Mouse (Mus musculus) neural tube, embryonic 15.5 days (tissue): ENCODE results near the gene Rab35. TPM values are rescaled to one million over a fixed set of nuclear protein-coding genes. Genes with fewer than 3 reads are reported as not detected.

ENCODE experiments used
- ATAC-seq: fragments of 200-750 bp; cut with Nextera tagmentation; 2 replicates; pipeline ENCODE4 v1.8.0; 2017; ENCODE audit warnings: mild to moderate bottlenecking, moderate TSS enrichment, moderate library complexity; ENCODE audit not compliant: low FRiP score
- H3K27ac ChIP-seq: fragments of 300-500 bp; sonication (generic); replicated peaks from 2 replicates; pipeline ENCODE4 v1.5.1; 2015; ENCODE audit warnings: mild to moderate bottlenecking, inconsistent platforms
- H3K27me3 ChIP-seq: fragments of 300-500 bp; sonication (generic); replicated peaks from 2 replicates; pipeline ENCODE4 v1.6.1; 2015; ENCODE audit warnings: inconsistent platforms
- H3K36me3 ChIP-seq: fragments of 300-500 bp; sonication (generic); 2 replicates; pipeline ENCODE4 v1.6.1; 2015; ENCODE audit warnings: inconsistent platforms
- H3K4me1 ChIP-seq: fragments of 300-500 bp; sonication (generic); 2 replicates; pipeline ENCODE4 v1.6.1; 2015; ENCODE audit warnings: inconsistent platforms
- H3K4me2 ChIP-seq: fragments of 300-500 bp; sonication (generic); 2 replicates; pipeline ENCODE4 v1.6.1; 2015; ENCODE audit warnings: inconsistent platforms, mild to moderate bottlenecking, moderate library complexity
- H3K4me3 ChIP-seq: fragments of 300-500 bp; sonication (generic); replicated peaks from 2 replicates; pipeline ENCODE4 v1.5.1; 2015; ENCODE audit warnings: mild to moderate bottlenecking, inconsistent platforms
- H3K9ac ChIP-seq: fragments of 300-500 bp; sonication (generic); replicated peaks from 2 replicates; pipeline ENCODE4 v1.6.1; 2015; ENCODE audit warnings: mild to moderate bottlenecking, inconsistent platforms
- H3K9me3 ChIP-seq: fragments of 300-500 bp; sonication (generic); replicated peaks from 2 replicates; pipeline ENCODE4 v1.6.1; 2016; ENCODE audit warnings: inconsistent platforms
- WGBS: fragments of 180-500 bp; shearing (Covaris S2); methylation state at CpG from one replicate; pipeline ENCODE4 v1.1.7; 2015; ENCODE audit warnings: mixed read lengths; 5-methylcytosine and 5-hydroxymethylcytosine counted together
- polyA plus RNA-seq: library from polyadenylated mRNA; unstranded; fragments of >200 nt; fragmentation: Nextera tagmentation; extraction: Ambion mirVana; gene quantifications from 2 replicates; pipeline ENCODE4 v1.2.1, GENCODE M21; 2015

Rab35 gene
- polyA plus RNA-seq, result 20.8 and 21.1 TPM in 2 replicates

DNA sequence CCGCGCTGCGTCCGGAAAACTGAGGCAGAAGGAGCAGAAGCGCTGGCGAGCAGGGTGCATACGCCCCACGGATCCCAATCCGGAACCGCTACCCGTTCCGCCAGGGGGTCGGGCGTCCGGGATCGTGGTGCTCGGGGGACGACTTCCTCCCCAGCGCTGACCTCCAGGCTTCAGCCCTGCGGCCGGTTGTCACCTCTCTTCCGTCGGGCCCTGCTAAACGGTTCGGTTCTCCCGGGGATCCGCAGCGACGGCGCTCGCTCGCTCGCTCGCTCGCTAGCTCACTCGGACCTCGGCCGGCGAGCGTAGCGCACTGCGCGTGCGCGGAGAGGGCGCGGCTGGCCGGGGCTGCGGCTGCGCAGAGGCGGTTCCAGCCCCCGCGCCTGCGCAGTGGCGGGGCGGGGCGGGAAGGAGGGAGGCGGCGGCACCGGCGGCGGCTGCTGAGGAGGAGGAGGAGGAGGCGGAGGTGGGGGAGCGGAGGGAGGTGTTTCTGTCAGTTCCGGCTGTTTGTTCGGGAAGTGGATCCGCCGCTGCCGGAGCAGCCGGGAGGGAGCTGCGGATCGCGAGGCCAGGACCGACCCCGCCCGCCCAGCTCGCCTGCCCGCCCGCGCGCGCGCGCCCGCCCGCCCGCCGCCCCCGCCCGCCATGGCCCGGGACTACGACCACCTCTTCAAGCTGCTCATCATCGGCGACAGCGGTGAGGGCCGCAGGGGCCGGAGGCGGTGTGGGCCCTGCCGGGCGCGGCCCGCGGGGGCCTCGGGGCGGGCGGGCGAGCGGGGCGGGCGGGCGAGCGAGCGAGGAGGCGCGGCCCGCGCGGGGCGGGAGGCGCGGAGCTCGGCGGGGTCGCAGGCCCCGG is at the start of gene Rab35:
Gene Rab35 (plus strand): TSS at position 404 of the 853 bp plus-strand sequence.
- H3K9me3 ChIP-seq, result no peaks in the 10 kb centered on the region
- peak within 1 kb of the TSS; percentile 66 for H3K9ac ChIP-seq
- under 1% methylated on average over 73 of the region's 125 CpGs for WGBS
- no peaks in the 10 kb centered on the region for H3K27me3 ChIP-seq
- H3K4me2 ChIP-seq, result peak within 1 kb of the TSS; percentile 83
- peak within 1 kb of the TSS; percentile 92 for H3K27ac ChIP-seq
- peak within 1 kb of the TSS; percentile 61 for H3K4me3 ChIP-seq
- ATAC-seq, result peak; percentile 90
- no peaks in the 10 kb centered on the region for H3K36me3 ChIP-seq
- H3K4me1 ChIP-seq, result peaks cover 48% of the 10 kb centered on the region

GRCm38 (mm10) chr5:115585616-115586015 is 46.1 kb upstream of the Rab35 start:
- Histone ChIP-seq H3K4me2 (no peak overlapping the region), H3K9me3 (peaks cover 3% of the 10 kb centered on the region; the same call in 1 of the 2 replicates), H3K36me3 (peaks cover 95% of the 10 kb centered on the region), H3K4me3 (no peak overlapping the region), H3K9ac (no peak overlapping the region), H3K4me1 (no peaks in the 10 kb centered on the region), H3K27ac (no peak overlapping the region), H3K27me3 (no peaks in the 10 kb centered on the region)
- ATAC-seq, result no peak
- WGBS, result 93% methylated on average over 12 of the region's 12 CpGs

GRCm38 (mm10) chr5:115586166-115586565 is 45.5 kb upstream of the Rab35 start:
- H3K4me1 ChIP-seq, result no peaks in the 10 kb centered on the region
- no peak overlapping the region for H3K4me3 ChIP-seq
- no peak overlapping the region for H3K27ac ChIP-seq
- H3K9ac ChIP-seq, result no peak overlapping the region
- no peaks in the 10 kb centered on the region for H3K27me3 ChIP-seq
- ATAC-seq, result no peak
- H3K4me2 ChIP-seq, result no peak overlapping the region
- peaks cover 95% of the 10 kb centered on the region for H3K36me3 ChIP-seq
- WGBS, result 68% methylated on average over 15 of the region's 15 CpGs
- H3K9me3 ChIP-seq, result peaks cover 3% of the 10 kb centered on the region; the same call in 1 of the 2 replicates

GRCm38 (mm10) chr5:115586780-115587179 is 44.9 kb upstream of the Rab35 start:
- 94% methylated on average over 2 of the region's 2 CpGs for WGBS

DNA sequence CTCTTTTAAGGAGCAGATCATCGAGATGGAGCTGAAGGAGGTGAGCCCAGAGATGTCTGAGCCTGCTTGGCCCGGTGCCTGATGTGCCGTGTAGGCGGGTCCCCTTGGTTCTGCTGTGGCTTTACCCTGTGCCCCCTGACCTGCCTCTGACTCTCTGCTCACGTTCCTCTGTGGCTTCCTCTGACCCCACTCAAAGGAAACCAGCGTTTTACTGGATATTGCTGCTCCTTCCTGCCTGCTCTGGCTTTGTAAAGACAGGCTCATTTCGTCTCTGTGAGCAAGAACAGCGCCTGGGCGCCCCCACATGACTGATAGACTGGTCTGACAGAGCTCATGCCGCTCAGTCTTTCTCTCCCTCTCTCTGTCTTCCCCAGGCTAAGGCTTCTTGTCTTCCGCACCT is 40.7 kb upstream of the Rab35 start:
- no peak overlapping the region for H3K9ac ChIP-seq
- 84% methylated on average over 11 of the region's 11 CpGs for whole genome bisulfite sequencing
- no peak for ATAC-seq
- H3K27me3 ChIP-seq, result no peaks in the 10 kb centered on the region
- no peak overlapping the region for H3K4me3 ChIP-seq
- no peaks in the 10 kb centered on the region for H3K9me3 ChIP-seq
- H3K4me2 ChIP-seq, result no peak overlapping the region
- H3K4me1 ChIP-seq, result no peaks in the 10 kb centered on the region
- peaks cover 95% of the 10 kb centered on the region for H3K36me3 ChIP-seq
- H3K27ac ChIP-seq, result no peak overlapping the region

More at GRCm38 (mm10) chr5:115586780-115587179, 44.9 kb upstream of the Rab35 start:
- Histone ChIP-seq H3K27me3 (no peaks in the 10 kb centered on the region), H3K9ac (no peak overlapping the region), H3K4me2 (no peak overlapping the region), H3K4me1 (no peaks in the 10 kb centered on the region), H3K9me3 (peaks cover 3% of the 10 kb centered on the region; the same call in 1 of the 2 replicates), H3K4me3 (no peak overlapping the region), H3K36me3 (peaks cover 95% of the 10 kb centered on the region), H3K27ac (no peak overlapping the region)
- no peak for ATAC-seq

DNA sequence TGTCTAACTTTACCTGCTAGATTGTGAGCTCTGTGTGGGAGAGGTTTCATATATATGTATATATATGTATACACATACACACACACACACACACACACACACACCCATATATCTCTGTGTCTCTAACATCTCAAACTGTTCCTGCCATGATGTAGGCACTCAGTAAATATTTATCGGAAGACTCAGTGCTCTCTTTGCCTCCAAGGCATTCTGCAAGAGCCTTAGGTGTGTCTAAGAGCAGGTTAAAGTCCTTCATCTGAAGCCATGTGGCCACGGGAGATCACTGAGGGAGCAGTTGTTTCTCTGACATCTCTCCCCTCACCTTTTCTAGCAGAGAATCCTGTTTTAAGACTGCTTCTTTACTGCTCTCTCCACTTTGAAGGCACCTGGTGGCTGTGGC is 40.2 kb upstream of the Rab35 start:
- H3K4me1 ChIP-seq, result no peaks in the 10 kb centered on the region
- no peak for ATAC-seq
- no peaks in the 10 kb centered on the region for H3K27me3 ChIP-seq
- H3K27ac ChIP-seq, result no peak overlapping the region
- peaks cover 95% of the 10 kb centered on the region for H3K36me3 ChIP-seq
- H3K4me3 ChIP-seq, result no peak overlapping the region
- H3K9me3 ChIP-seq, result no peaks in the 10 kb centered on the region
- H3K4me2 ChIP-seq, result no peak overlapping the region
- WGBS, result 91% methylated on average over 2 of the region's 2 CpGs
- H3K9ac ChIP-seq, result no peak overlapping the region

GRCm38 (mm10) chr5:115603561-115603960 is 28.1 kb upstream of the Rab35 start:
- Histone ChIP-seq H3K4me1 (no peaks in the 10 kb centered on the region), H3K4me2 (no peak overlapping the region), H3K4me3 (no peak overlapping the region), H3K27ac (no peak overlapping the region), H3K9ac (no peak overlapping the region), H3K9me3 (no peaks in the 10 kb centered on the region), H3K27me3 (no peaks in the 10 kb centered on the region), H3K36me3 (peaks cover 88% of the 10 kb centered on the region)
- 97% methylated on average over 6 of the region's 6 CpGs for WGBS
- no peak for ATAC-seq

DNA sequence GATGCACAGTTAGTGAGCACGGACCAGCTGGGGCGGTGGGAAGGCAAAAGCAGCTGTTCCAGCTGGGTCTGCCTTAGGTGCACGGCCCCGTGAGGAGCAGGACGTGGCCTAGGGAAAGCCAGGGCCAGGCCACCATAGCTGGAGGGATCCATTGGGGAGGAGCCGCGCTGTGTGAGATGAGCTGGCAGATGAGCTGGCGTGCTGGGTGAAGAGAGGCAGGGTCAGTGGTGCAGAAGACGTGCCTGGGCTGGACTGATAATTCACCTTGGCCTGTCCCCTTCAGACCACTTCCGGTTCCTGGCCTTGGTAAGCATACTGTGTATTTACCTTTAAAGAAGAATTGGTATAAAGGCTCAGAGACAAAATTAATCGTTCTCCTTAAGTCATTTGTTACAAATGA is 20.1 kb upstream of the Rab35 start:
- H3K9me3 ChIP-seq, result no peaks in the 10 kb centered on the region
- 93% methylated on average over 11 of the region's 11 CpGs for WGBS
- H3K27ac ChIP-seq, result no peak overlapping the region
- peaks cover 97% of the 10 kb centered on the region for H3K36me3 ChIP-seq
- no peak overlapping the region for H3K9ac ChIP-seq
- H3K27me3 ChIP-seq, result no peaks in the 10 kb centered on the region
- H3K4me2 ChIP-seq, result no peak overlapping the region
- no peak overlapping the region for H3K4me3 ChIP-seq
- H3K4me1 ChIP-seq, result no peaks in the 10 kb centered on the region
- ATAC-seq, result no peak

DNA sequence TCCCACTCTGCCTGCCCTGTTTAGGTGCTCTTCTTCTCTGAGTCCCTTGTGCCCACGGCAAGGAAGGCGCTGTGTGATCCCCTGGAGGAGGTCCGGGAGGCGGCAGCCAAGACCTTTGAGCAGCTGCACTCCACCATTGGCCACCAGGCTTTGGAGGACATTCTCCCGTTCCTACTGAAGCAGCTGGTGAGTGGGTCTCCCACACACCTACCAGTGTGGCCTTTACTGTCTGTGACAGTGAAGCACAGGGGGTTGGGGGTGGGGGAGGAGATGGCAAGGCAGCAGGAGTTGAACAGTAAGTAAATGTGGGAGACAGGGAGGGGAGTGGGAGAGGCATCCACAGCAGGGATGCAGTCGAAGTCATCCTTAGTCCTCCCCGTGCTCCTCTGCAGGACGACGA is 18.4 kb upstream of the Rab35 start:
- H3K9ac ChIP-seq, result no peak overlapping the region
- H3K9me3 ChIP-seq, result no peaks in the 10 kb centered on the region
- no peak for ATAC-seq
- H3K36me3 ChIP-seq, result peaks cover 99% of the 10 kb centered on the region
- WGBS, result 94% methylated on average over 9 of the region's 9 CpGs
- no peaks in the 10 kb centered on the region for H3K27me3 ChIP-seq
- no peak overlapping the region for H3K4me2 ChIP-seq
- no peaks in the 10 kb centered on the region for H3K4me1 ChIP-seq
- no peak overlapping the region for H3K4me3 ChIP-seq
- H3K27ac ChIP-seq, result no peak overlapping the region

DNA sequence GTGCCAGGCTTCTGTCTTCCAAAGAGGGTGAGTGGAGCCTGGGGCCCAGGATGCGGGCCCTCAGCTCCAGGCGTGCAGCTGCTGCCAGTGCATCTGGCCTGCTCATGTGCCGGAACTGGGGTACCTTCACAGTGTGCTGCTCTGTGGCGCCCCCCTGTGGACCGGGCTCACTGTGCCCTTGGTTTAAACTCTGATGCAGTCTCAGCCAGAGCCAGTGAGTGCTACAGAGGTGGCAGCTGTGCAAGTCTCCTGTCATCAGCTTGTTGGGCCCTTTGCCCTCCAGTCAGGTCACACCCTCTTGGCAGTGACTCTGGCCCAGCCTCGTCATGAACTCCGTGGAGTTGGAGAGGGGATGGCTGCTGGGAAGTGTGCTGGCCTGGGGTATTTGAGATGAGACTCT is 16.8 kb upstream of the Rab35 start:
- H3K4me3 ChIP-seq, result no peak overlapping the region
- no peak for ATAC-seq
- H3K36me3 ChIP-seq, result peaks cover 99% of the 10 kb centered on the region
- WGBS, result 90% methylated on average over 7 of the region's 7 CpGs
- H3K9ac ChIP-seq, result no peak overlapping the region
- no peaks in the 10 kb centered on the region for H3K4me1 ChIP-seq
- H3K27ac ChIP-seq, result no peak overlapping the region
- H3K27me3 ChIP-seq, result no peaks in the 10 kb centered on the region
- no peaks in the 10 kb centered on the region for H3K9me3 ChIP-seq
- H3K4me2 ChIP-seq, result no peak overlapping the region

DNA sequence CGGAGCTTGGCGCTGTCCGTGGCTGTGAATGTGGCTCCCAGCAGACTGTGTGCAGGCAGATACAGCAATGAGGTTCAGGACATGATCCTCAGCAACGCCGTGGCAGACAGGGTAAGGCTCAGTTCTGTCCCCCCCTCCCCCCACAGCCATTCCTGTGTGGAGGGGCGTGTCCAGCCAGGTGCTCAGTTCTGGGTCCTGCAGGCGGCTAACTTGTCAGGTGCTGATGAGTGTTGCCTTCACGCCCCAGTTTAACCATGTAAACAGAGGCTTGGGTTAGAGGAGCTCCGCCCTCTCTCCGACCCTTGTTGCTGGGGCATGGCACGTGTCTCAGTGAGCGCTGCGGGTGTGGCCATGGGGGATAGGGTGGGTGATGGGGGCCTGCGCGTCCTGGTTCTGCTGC is 12.0 kb upstream of the Rab35 start:
- Histone ChIP-seq H3K9ac (no peak overlapping the region), H3K4me1 (no peaks in the 10 kb centered on the region), H3K4me2 (no peak overlapping the region), H3K4me3 (no peak overlapping the region), H3K27me3 (no peaks in the 10 kb centered on the region), H3K9me3 (no peaks in the 10 kb centered on the region), H3K36me3 (peaks cover 70% of the 10 kb centered on the region), H3K27ac (no peak overlapping the region)
- no peak for ATAC-seq
- 96% methylated on average over 15 of the region's 15 CpGs for WGBS

- WGBS, result 87% methylated on average over 7 of the region's 7 CpGs
- Histone ChIP-seq H3K4me2 (no peak overlapping the region), H3K9me3 (no peaks in the 10 kb centered on the region), H3K4me3 (no peak overlapping the region), H3K4me1 (no peaks in the 10 kb centered on the region), H3K9ac (no peak overlapping the region), H3K36me3 (peaks cover 40% of the 10 kb centered on the region), H3K27ac (no peak overlapping the region), H3K27me3 (no peaks in the 10 kb centered on the region)
- ATAC-seq, result no peak
Observed at GRCm38 (mm10) chr5:115622686-115623085, 9.0 kb upstream of the Rab35 start.
